Mouse (Mus musculus) gastrocnemius, postnatal 4 days (tissue): ENCODE measurements around the gene Gstm6. TPM values are rescaled to one million over a fixed set of nuclear protein-coding genes. Genes with fewer than 3 reads are reported as not detected.
"Not testable (repeated sequence)": the region's sequence is repeated elsewhere in the genome, so short reads cannot be mapped to it uniquely, and the experiment has no call there.

Experiments used
- DNase-seq, 2 experiments: peaks; one replicate each; pipeline ENCODE4 v3.0.0; 2021 to 2022; ENCODE audit warnings: low spot score in 2 of 2, mixed read lengths in 2 of 2
- total RNA-seq, 2 experiments: library from RNA; stranded (reverse); gene quantifications; 2 replicates each; pipeline ENCODE4 v1.2.3; 2021

Gene Gstm6
- total RNA-seq, 2 experiments from 2014 or later, result 1.7 to 1.9 TPM

DNA sequence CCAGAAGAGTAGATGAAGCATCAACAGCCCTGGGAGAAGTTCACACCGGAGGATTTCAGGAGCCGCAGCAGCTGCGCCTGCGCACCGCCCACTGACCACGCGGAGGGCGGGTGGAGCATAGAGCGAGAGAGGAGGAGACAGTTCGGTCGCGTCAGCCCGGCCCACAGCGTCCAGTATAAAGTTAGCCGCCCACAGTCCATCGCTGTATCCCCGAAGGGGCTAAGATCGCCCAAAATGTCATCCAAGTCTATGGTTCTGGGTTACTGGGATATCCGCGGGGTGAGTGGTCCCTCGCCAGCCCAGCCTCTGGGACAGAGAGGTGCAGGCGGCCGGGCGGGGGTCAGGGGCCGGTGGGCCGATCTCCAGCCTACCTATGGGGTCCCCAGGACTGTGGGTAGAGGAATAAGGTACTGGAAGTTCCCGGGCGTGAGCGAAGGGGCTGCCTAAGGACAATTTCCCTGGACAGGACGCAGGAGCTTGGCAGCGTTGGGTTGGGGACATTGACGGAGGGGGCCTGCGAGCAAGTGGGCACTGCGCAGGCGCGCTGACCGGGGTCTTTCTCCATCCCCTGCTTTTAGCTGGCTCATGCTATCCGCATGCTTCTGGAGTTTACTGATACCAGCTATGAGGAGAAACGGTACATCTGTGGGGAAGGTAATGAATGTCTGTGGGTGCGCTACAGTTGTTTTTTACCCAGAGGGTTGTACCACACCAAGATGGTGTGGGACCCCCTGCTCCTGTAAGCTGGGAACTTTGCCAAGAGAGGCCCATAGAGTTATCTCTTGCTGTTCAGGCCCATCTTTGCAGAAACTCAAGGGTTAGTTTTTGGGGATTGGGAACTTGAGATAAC, 47.6 kb downstream of the Gstm6 start, which contains the start of gene Gstm5:
Gene Gstm5 (plus strand): TSS at position 102 of the 850 bp plus-strand sequence.
- peak; percentile 76 to 87 for DNase-seq

DNA sequence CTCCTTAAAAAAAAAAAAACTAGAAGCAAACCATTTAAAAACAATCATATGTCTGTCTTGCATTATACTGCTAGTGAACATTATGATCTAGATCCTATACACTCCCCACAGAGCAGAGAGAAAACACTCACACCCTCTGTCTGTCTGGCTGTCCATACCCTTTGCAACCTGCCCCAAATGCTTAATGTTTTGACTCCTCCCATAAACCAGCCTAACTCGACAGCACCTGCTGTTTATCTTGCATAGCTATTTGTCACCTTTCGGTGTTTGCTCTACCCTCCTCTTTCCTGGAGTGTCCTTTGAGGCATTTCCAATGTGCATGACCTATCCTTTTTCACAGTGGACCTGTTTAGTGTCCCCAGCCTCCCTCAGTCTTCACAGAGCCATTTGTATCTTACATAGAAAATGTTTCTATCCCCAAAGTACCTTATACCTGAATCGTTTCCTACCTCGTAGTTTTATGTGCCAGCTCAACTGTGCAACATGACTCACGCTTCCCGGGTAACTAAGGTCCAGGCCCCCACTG, 48.3 kb downstream of the Gstm6 start:
- no peak for DNase-seq

DNA sequence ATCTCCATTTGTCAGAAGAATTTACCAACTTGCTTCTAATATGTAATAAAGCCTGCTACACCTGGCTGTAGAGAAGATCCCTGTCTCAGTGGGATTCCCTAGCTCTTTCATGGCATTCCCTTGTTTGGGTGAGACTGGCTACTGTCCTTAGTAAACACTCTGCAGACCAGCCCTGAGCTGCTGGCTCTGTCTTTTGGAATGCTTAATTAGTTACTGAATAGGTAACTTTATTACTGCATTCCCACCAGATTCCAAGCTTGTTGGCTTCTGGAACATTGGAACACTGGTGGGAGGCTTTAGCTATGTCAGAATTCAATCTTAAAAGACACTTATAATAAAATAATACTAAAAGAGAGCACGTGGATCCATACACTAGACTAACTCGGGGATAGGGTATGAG, 54.3 kb downstream of the Gstm6 start:
- not testable (repeated sequence) for DNase-seq

Other genes starting within 250 kb of the Gstm6 start
- gene Ahcyl1, start 247.2 kb downstream of the Gstm6 start, total RNA-seq, result 10 to 100 TPM; 68.5 to 83.4 TPM
- gene Csf1, start 183.3 kb downstream of the Gstm6 start, total RNA-seq, result 10 to 100 TPM; 25.8 to 26.4 TPM
- gene Eps8l3, start 66.5 kb downstream of the Gstm6 start, total RNA-seq, result not detected
- gene Gstm5, start 47.9 kb downstream of the Gstm6 start, total RNA-seq, result 10 to 100 TPM; 49.2 to 51.0 TPM
- gene Gstm7, start 11.9 kb downstream of the Gstm6 start, total RNA-seq, result 10 to 100 TPM in 1 of 2 experiments, 1 to 10 TPM in 1; 9.0 to 11.4 TPM
- gene Gstm3, start 25.5 kb upstream of the Gstm6 start, total RNA-seq, result not detected
- gene Gstm2, start 42.7 kb upstream of the Gstm6 start, total RNA-seq, result 10 to 100 TPM; 46.5 to 48.8 TPM
- gene Gstm1, start 74.2 kb upstream of the Gstm6 start, total RNA-seq, result 10 to 100 TPM; 59.6 to 61.2 TPM
- 1 to 10 TPM; 7.9 to 9.8 TPM for gene Gstm4, start 101.1 kb upstream of the Gstm6 start, total RNA-seq
- 10 to 100 TPM; 20.2 to 22.2 TPM for gene Ampd2, start 142.9 kb upstream of the Gstm6 start, total RNA-seq
- under 1 TPM; 0.31 to 0.49 TPM for gene Gnat2, start 149.0 kb upstream of the Gstm6 start, total RNA-seq
- 10 to 100 TPM; 56.6 to 60.5 TPM for gene Gnai3, start 202.4 kb upstream of the Gstm6 start, total RNA-seq
- gene Gpr61, start 211.1 kb upstream of the Gstm6 start, total RNA-seq, result under 1 TPM; 0.18 to 0.22 TPM
- gene Amigo1, start 242.6 kb upstream of the Gstm6 start, total RNA-seq, result 10 to 100 TPM; 27.9 to 32.2 TPM